Mouse (Mus musculus) spleen, adult 2 months (tissue): ENCODE measurements at regions not wholly inside any gene's neighbourhood (a gene's known extent, or its start where the extent isn't known, plus 50 kb on each side); places are given as distances from the start of the nearest gene placed in this dataset.

Experiments used
- CTCF ChIP-seq: fragments of 200-500 bp; IDR thresholded peaks from 2 replicates; pipeline ENCODE4 v1.5.1; 2011; ENCODE audit warnings: mild to moderate bottlenecking, inconsistent platforms; ENCODE audit not compliant: insufficient read depth, insufficient read length, insufficient replicate concordance; ENCODE audit errors: extremely low read depth
- POLR2A ChIP-seq: fragments of 200-500 bp; IDR thresholded peaks from 2 replicates; pipeline ENCODE4 v1.6.1; 2011; ENCODE audit warnings: low read depth, low read length, inconsistent platforms

GRCm38 (mm10) chr1:72012710-72013109 lies 199.4 kb downstream of the Mreg start:
- TF ChIP-seq CTCF (no peak), POLR2A (no peak)
